Mouse (Mus musculus): ENCODE data around the gene Kpna7.

GRCm38 (mm10) chr5:145104328-145104727 lies 20.5 kb upstream of the Kpna7 start:
- TF ChIP-seq CTCF (IDR thresholded peaks at IDR 0.05; ENCODE audit: low read depth), result no peak
- TF ChIP-seq EP300 (optimal IDR thresholded peaks at IDR 0.05), result no peak
